Mouse (Mus musculus): ENCODE data around the gene Spats1.

The Spats1 gene
- long read RNA-seq, experiment 1, partial matches to known transcripts: 0 of 2 reads
- long read RNA-seq, experiment 1, other reads (novel, unspliced or antisense): 2 of 2 reads
- long read RNA-seq, experiment 2, partial matches to known transcripts: 0 of 2 reads
- long read RNA-seq, experiment 2, other reads (novel, unspliced or antisense): 2 of 2 reads

DNA sequence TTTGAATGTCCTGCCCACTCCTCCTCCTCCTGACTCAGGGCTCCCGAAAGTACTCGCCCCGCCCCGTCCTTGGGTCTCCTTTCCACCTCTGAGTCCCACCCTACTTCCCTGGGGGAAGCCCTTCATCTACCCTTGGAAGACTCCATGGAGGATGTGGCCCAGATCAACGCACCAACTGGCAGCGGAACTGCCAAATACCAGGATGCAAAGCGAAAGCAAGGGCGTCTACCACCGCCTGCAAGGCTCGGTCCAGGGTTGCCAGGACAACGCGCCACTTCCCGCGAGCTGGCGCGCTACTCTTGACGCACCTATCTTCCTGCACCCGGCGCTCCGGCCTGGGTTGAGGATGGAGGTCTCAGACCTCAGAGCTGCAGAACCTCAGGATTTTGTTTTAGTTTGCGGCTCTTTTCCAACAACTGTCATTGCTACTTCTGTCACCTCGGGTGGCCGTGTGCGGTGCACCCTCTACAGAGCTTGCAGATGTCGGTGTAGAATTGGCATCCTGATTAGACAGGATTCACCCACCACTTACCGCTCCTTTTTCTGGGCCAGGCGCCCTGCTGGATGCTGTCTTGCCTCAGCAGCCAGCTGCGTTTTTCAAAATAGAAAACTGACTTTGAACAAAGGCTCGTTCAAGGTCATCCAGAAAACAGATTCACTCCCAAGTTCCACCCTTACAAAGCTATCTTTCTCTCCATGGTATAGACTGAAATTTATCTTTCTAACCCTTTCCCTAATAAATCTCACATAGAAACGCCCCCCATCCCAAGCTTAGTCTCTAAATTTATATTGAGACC lies at the start of gene Spats1:
Gene Spats1, minus strand, starts transcription at position 747 of the 797 bp plus-strand sequence.
- intact Hi-C loops (cut with DNase I): loop anchor here (10.0 kb wide), 1 partner anchor 180 kb away; the partner anchor contains the start of gene Capn11

GRCm38 (mm10) chr17:45524961-45525360 lies 49.7 kb upstream of the Spats1 start:
- intact Hi-C loops (cut with DNase I): no loop called here

- intact Hi-C loops (cut with DNase I): no loop called here
Measured at GRCm38 (mm10) chr17:45523263-45523662, 48.0 kb upstream of the Spats1 start, which contains the start of gene Tcte1. Gene Tcte1, plus strand, starts transcription at chr17:45523434.

DNA sequence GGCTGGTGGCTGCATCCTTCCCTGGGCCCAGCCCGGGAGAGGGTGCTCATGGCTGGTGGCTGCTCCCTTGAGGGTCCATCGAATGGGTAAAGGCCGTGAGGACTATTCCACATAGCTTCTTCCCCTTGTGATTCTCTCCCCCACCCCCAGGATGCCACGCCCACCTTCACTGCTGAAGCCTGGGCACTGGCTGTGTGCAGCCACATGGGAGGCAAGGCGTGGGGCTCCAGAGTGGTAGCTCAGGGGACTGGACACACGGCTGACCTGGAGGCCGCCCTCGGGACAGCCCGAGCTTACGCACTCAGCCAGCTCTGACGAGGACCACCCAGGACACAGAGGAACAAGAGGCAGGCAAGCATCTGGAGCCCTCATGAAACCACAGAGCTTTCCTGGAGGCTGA lies 44.9 kb upstream of the Spats1 start:
- intact Hi-C loops (cut with DNase I): no loop called here

- intact Hi-C loops (cut with DNase I): loop anchor here (5.0 kb wide), 1 partner anchor 33 kb away; no protein-coding TSS in a partner anchor
Measured at GRCm38 (mm10) chr17:45518766-45519475, 43.7 kb upstream of the Spats1 start.

GRCm38 (mm10) chr17:45517549-45518215 lies 42.5 kb upstream of the Spats1 start:
- intact Hi-C loops (cut with DNase I): loop anchor here (5.0 kb wide), 1 partner anchor 35 kb away; no protein-coding TSS in a partner anchor

DNA sequence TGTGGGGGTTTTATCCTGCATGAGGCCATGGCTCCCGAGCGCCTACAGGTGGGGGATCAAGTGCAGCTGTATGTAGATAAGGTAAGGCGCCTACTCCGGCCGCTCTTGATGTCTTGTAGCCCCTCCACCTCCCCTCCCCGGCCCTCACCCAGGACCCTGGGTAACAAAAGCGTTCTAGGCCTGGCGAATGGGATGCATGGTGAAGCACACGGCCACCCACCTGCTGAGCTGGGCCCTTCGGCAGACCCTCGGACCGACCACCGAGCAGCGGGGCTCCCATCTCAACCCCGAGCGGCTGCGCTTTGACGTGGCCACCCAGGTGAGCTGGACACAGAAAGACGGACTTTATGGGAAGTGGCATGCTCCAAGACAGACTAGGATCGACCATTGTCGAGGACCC lies 41.9 kb upstream of the Spats1 start:
- intact Hi-C loops (cut with DNase I): loop anchor here (5.0 kb wide), 1 partner anchor 35 kb away; no protein-coding TSS in a partner anchor

GRCm38 (mm10) chr17:45516488-45516887 lies 41.3 kb upstream of the Spats1 start:
- intact Hi-C loops (cut with DNase I): loop anchor here (5.0 kb wide), 1 partner anchor 36 kb away; no protein-coding TSS in a partner anchor

GRCm38 (mm10) chr17:45515806-45516205 lies 40.6 kb upstream of the Spats1 start:
- intact Hi-C loops (cut with DNase I): loop anchor here (5.0 kb wide), 1 partner anchor 36 kb away; no protein-coding TSS in a partner anchor

- intact Hi-C loops (cut with DNase I): loop anchor here (5.0 kb wide), 1 partner anchor 37 kb away; no protein-coding TSS in a partner anchor
Measured at GRCm38 (mm10) chr17:45515204-45515726, 40.0 kb upstream of the Spats1 start.

GRCm38 (mm10) chr17:45511757-45512156 lies 36.5 kb upstream of the Spats1 start:
- intact Hi-C loops (cut with DNase I): no loop called here

DNA sequence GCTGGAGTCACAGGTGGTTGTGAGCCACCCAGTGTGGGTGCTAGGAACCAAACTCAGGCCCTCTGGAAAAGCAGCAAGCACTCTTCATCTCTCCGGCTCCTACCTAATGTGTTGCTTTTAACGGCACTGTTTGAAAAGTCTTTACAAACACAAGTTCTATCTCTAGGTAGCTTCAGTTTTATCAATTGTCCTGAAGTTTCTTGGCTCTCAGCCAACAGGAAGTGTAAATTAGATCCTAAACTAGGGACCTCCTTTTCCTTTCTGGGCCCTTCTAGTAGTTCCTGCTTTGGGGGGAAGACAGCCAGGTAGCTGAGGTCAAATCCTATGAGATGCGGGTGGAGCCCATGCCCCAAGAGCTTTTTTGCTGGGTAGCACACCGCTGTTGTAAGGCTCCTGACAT lies 35.7 kb upstream of the Spats1 start:
- intact Hi-C loops (cut with DNase I): no loop called here

- intact Hi-C loops (cut with DNase I): no loop called here
Measured at GRCm38 (mm10) chr17:45506700-45507189, 31.5 kb upstream of the Spats1 start, which contains the start of gene Aars2. Gene Aars2, plus strand, starts transcription at chr17:45506841.

- intact Hi-C loops (cut with DNase I): no loop called here
Measured at GRCm38 (mm10) chr17:45505941-45506465, 30.8 kb upstream of the Spats1 start.

GRCm38 (mm10) chr17:45503301-45503973 lies 28.2 kb upstream of the Spats1 start:
- intact Hi-C loops (cut with DNase I): no loop called here

- intact Hi-C loops (cut with DNase I): no loop called here
Measured at GRCm38 (mm10) chr17:45502324-45502723, 27.1 kb upstream of the Spats1 start.

DNA sequence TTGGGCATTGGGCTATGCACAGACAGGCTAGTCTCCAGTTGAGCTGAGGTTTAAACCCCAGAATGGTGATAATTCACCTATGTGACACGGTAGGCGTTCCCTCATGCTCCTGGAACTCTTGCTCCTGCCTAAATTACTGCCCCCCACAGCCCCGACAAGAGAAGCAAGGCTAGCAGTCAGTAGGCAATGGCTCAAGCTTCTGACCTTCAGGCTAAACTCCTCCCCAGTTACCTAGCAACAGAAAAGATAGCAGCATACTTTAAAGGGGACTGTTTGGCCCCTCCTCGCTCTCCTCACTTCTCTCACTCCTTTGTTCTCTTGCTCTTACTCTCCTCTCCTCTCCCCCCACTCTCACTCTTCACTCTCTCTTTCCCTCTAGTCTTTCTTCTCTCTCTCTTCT lies 25.8 kb upstream of the Spats1 start:
- intact Hi-C loops (cut with DNase I): no loop called here

- intact Hi-C loops (cut with DNase I): no loop called here
Measured at GRCm38 (mm10) chr17:45499516-45499915, 24.3 kb upstream of the Spats1 start.

GRCm38 (mm10) chr17:45498397-45498796 lies 23.2 kb upstream of the Spats1 start:
- intact Hi-C loops (cut with DNase I): no loop called here

GRCm38 (mm10) chr17:45495398-45495797 lies 20.2 kb upstream of the Spats1 start:
- intact Hi-C loops (cut with DNase I): no loop called here

All from adrenal gland (tissue).